Mouse (Mus musculus) bone marrow, adult 2 months (tissue): Measurements from ENCODE around the gene Slc35c2. TPM values are rescaled to one million over a fixed set of nuclear protein-coding genes. Genes with fewer than 3 reads are reported as not detected.

ENCODE experiments used
- H3K27ac ChIP-seq: fragments of 200-500 bp; 2 replicates; pipeline ENCODE4 v1.5.1; 2012; ENCODE audit warnings: low read depth, mild to moderate bottlenecking, control low read depth, inconsistent platforms, low read length; ENCODE audit not compliant: control insufficient read depth, poor library complexity, insufficient read depth
- H3K4me1 ChIP-seq: fragments of 200-500 bp; 2 replicates; pipeline ENCODE4 v1.6.1; 2011; ENCODE audit warnings: low read length; ENCODE audit not compliant: control insufficient read depth, insufficient read depth
- H3K4me3 ChIP-seq: fragments of 200-500 bp; replicated peaks from 2 replicates; pipeline ENCODE3; 2011; ENCODE audit warnings: mild to moderate bottlenecking, low read depth, low read length, control low read depth; ENCODE audit not compliant: control insufficient read depth
- CTCF ChIP-seq: fragments of 200-500 bp; IDR thresholded peaks from 2 replicates; pipeline ENCODE4 v1.5.1; 2011; ENCODE audit warnings: low read length, control low read depth; ENCODE audit not compliant: control insufficient read depth, insufficient read depth
- POLR2A ChIP-seq: fragments of 200-500 bp; IDR thresholded peaks from 2 replicates; pipeline ENCODE4 v1.6.1; 2011; ENCODE audit warnings: low read depth, mild to moderate bottlenecking, control low read depth, low read length, borderline replicate concordance; ENCODE audit not compliant: control insufficient read depth
- WGBS: fragments of 180-500 bp; shearing (Covaris S2); methylation state at CpG from one replicate; pipeline ENCODE4 v1.1.7; 2018; 5-methylcytosine and 5-hydroxymethylcytosine counted together
- polyA plus RNA-seq: library from polyadenylated mRNA; stranded (reverse); fragments of >200 nt; gene quantifications from 2 replicates; pipeline ENCODE4 v1.2.4, GENCODE M21; 2011; ENCODE audit warnings: low replicate concordance; ENCODE audit not compliant: missing spikeins, insufficient read depth, insufficient read length

The Slc35c2 gene
- polyA plus RNA-seq, 1 experiment = 79.2 TPM

- Histone ChIP-seq H3K27ac (peak overlapping the region; percentile 54), H3K4me1 (peaks cover 11% of the 10 kb centered on the region), H3K4me3 (peak overlapping the region; percentile 90)
- TF ChIP-seq CTCF (no peak), POLR2A (no peak)
- WGBS = 2% methylated on average over 30 of the region's 30 CpGs
These were observed 38.0 kb upstream of the Slc35c2 start for GRCm38 (mm10) chr2:165325521-165326303.

DNA sequence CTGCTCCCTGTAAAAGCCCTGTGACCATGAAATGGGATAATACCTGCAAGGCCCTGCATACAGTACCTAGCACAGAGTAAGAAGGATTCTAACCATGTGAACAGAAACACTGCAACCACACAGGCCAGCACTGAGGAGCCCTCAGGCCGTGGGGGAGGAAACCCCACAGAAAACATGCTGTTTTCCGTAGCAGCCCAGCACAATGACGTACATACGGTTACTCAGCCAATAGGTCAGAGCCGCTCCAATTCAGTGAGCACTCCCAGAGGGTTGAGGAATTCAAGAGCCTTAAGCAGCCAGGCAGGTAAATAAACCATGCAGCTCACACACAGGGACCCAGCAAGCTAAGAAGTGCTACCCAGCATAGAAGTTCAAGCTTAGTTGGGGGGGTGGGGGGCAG lies 36.3 kb upstream of the Slc35c2 start:
- H3K4me1 ChIP-seq = peaks cover 11% of the 10 kb centered on the region
- no peak overlapping the region for H3K4me3 ChIP-seq
- no peak overlapping the region for H3K27ac ChIP-seq
- TF ChIP-seq POLR2A (no peak), CTCF (no peak)
- 83% methylated on average over 5 of the region's 5 CpGs for WGBS

DNA sequence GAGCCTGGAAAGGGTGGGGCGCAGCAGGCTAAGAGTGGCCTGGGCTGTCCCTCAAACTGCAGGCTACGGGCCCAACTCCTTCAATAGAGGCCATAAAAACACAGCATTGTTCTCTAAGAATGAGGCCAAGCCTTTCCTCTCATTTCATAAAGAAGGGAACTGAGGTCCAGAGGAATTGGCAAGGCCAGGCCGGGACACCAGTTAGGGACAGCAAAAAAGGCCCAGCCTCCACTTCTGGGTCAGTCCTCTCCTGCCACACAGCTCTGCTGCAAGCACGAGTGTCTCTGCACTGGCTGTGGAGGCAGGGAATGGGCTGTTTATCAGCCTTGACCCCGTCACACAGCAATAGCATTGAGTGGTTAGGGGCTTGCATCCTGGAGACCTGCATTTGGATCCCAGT lies 35.8 kb upstream of the Slc35c2 start:
- Histone ChIP-seq H3K27ac (no peak overlapping the region), H3K4me3 (no peak overlapping the region), H3K4me1 (peaks cover 12% of the 10 kb centered on the region)
- WGBS = 76% methylated on average over 5 of the region's 5 CpGs
- no peak for TF ChIP-seq POLR2A
- no peak for TF ChIP-seq CTCF

- TF ChIP-seq CTCF (no peak), POLR2A (no peak)
- Histone ChIP-seq H3K4me1 (peaks cover 21% of the 10 kb centered on the region), H3K4me3 (no peak overlapping the region), H3K27ac (peak overlapping the region; percentile 80)
- WGBS = 47% methylated on average over 22 of the region's 22 CpGs
These were observed 34.5 kb upstream of the Slc35c2 start for GRCm38 (mm10) chr2:165321981-165322735.

GRCm38 (mm10) chr2:165321381-165321888 lies 33.8 kb upstream of the Slc35c2 start:
- Histone ChIP-seq H3K27ac (peak overlapping the region; percentile 80), H3K4me1 (peaks cover 21% of the 10 kb centered on the region)
- TF ChIP-seq CTCF (peak; percentile 50), POLR2A (no peak)

DNA sequence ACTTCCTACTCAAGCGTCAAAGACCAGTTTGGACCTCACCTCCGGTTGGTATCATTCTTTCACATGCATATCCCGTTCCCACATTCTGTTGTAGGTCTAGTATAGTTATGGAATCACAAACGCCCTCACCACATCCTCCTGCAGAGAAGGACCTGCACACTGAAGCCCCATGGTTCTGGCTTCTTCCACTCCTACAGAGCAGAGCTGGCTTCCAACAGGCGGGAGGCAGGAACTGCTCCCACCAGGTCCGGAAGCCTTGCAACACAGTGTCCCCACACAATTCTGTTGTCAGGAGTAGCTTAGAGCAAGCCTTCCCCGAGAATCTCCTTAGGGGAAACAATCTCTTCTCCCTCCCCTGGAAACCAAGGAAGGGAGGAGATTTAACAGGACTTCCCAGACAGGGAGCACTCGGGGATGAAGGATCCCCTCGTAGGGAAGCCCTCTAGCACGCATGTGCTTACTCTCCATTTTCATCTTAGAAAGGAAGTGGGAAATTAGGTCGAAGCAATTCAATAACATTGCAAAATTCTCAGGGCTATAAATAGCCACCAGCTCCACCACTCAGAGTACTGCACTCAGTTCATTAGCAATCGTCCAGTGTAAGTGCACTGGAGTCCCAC lies 33.0 kb upstream of the Slc35c2 start:
- WGBS = 8% methylated on average over 12 of the region's 12 CpGs
- TF ChIP-seq POLR2A (no peak), CTCF (no peak)
- H3K4me3 ChIP-seq = peak overlapping the region; percentile 29
- H3K4me1 ChIP-seq = peaks cover 21% of the 10 kb centered on the region
- peak overlapping the region; percentile 80 for H3K27ac ChIP-seq

More at GRCm38 (mm10) chr2:165321381-165321888, 33.8 kb upstream of the Slc35c2 start:
- WGBS = 29% methylated on average over 8 of the region's 8 CpGs
- H3K4me3 ChIP-seq = peak overlapping the region; percentile 1

DNA sequence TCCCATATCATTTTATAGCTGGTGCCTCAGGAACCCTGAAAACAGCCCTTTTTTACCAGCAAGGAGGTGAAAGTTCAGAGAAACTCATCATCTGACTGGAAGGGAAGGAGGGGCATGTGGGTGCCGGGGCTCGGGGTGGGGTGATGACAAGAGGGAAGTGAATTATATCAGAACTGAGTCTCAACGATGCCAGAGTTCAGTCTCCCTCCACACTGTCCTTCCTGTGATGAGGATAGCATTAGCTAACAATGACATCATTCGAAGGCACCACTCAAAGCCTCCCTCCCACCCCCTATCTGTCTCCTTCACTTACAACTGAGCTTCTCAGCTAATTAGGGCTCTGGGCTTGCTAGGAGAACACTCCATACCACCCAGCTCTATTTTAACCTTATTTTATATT lies 31.8 kb upstream of the Slc35c2 start:
- 14% methylated on average over 4 of the region's 4 CpGs for WGBS
- H3K4me1 ChIP-seq = peaks cover 20% of the 10 kb centered on the region
- TF ChIP-seq CTCF (no peak), POLR2A (no peak)
- no peak overlapping the region for H3K4me3 ChIP-seq
- H3K27ac ChIP-seq = no peak overlapping the region; the same call in 1 of the 2 replicates

DNA sequence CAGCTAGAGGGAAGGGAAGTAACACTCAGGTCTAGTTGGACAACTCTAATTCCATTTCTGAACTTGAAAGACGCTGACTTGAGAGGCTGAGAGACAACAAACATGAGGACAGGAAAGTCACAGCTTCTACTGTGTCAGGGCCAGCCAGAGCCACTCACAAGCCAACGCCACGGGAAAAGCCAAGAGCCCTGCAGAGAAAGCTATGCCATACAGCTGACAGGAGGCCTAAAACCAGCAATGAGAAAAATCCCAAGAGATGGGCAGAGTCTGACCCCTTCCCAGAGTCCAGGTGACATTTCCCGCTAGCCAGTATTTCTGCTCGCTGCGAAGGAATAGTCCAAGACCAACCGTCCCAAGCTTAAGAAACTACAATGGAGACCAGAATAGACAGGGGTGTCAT lies 31.3 kb upstream of the Slc35c2 start:
- H3K4me1 ChIP-seq = peaks cover 20% of the 10 kb centered on the region
- 64% methylated on average over 7 of the region's 7 CpGs for WGBS
- no peak overlapping the region for H3K4me3 ChIP-seq
- TF ChIP-seq POLR2A (no peak), CTCF (no peak)
- H3K27ac ChIP-seq = peak overlapping the region; percentile 35
